Mouse (Mus musculus) brain, embryonic 14.5 days (tissue): Measurements from ENCODE around the gene Eln. TPM values are rescaled to one million over a fixed set of nuclear protein-coding genes. Genes with fewer than 3 reads are reported as not detected.

ENCODE experiments used
- DNase-seq: peaks from one replicate; pipeline ENCODE4 v3.0.0-alpha.2; 2011; ENCODE audit warnings: low read depth
- CTCF ChIP-seq: fragments of 200-500 bp; IDR thresholded peaks from 2 replicates; pipeline ENCODE4 v1.5.1; 2012; ENCODE audit warnings: inconsistent platforms, mild to moderate bottlenecking, moderate library complexity, borderline replicate concordance; ENCODE audit not compliant: insufficient read depth, insufficient read length; ENCODE audit errors: extremely low read depth
- POLR2A ChIP-seq: fragments of 200-500 bp; IDR thresholded peaks from 2 replicates; pipeline ENCODE4 v1.6.1; 2012; ENCODE audit warnings: mild to moderate bottlenecking, inconsistent platforms, borderline replicate concordance; ENCODE audit not compliant: poor library complexity, insufficient read depth, insufficient read length, severe bottlenecking; ENCODE audit errors: extremely low read depth
- polyA plus RNA-seq: library from polyadenylated mRNA; depleted of rRNA; stranded (reverse); fragments of >200 nt; gene quantifications from 2 replicates; pipeline ENCODE4 v1.2.3, GENCODE M21; 2012

Eln gene
- polyA plus RNA-seq, 1 experiment = 29.1 TPM

GRCm38 (mm10) chr5:134740501-134741341 lies 6.4 kb downstream of the Eln start:
- no peak for DNase-seq
- TF ChIP-seq POLR2A (no peak), CTCF (no peak)

DNA sequence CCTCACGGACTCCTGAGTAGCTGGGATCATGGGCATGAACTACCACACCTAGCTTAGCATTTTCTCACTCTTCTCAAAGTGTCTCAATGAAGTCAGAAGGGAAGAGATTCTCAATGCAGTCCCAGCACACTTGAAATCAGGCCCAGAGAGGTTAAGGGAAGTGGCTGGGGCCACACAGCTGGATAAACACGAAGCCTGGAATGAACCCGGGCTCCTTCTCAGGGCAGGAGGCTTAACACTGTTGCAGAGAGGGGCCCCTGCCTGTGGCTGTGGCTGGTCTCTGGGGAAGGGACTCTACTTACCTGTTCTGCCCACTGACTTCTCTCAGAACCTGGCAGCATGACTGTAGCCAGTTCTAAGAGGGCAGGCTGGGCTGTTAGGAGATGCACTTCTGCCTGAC lies 7.2 kb downstream of the Eln start:
- TF ChIP-seq POLR2A (no peak), CTCF (no peak)
- DNase-seq = no peak

DNA sequence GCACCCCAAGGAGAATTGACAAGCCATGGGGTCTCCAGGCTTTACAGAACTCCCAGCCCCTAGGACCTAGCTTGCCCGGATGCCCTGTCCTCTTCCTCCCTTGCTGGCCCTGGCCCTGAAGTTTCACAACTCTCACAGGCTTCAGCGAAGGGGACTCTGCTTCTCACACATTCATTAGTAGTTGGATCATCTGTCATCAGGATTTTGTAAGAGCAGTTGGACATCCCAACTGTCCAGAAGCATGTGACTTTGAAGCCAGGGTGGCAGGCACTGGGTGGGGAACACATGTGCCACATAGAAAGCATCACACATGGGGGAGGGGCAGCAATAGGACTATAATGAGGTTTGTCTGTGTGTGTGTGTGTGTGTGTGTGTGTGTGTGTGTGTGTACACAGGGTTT lies 12.2 kb downstream of the Eln start:
- no peak for DNase-seq
- TF ChIP-seq POLR2A (no peak), CTCF (no peak)

GRCm38 (mm10) chr5:134734072-134734471 lies 13.1 kb downstream of the Eln start:
- DNase-seq = no peak
- TF ChIP-seq POLR2A = no peak
- TF ChIP-seq CTCF = no peak

DNA sequence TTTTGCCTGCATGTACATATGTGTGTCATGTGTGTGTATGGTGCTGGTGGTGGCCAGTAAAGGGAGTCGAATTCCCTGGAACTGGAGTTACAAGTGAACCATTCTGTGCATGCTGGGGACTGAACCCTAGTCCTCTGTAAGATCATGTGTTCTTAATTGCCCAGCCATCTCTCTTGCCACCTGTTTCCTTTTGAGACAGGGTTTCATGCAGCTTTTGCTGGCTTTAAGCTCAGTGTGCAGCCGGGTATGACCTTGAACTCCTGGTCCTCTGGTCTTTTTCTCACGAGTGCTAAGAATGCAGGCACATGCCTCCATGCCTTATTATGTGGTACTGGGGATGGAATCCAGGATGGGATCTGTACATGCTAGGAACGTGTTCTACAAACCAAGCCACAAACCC lies 13.9 kb downstream of the Eln start:
- TF ChIP-seq POLR2A (no peak), CTCF (no peak)
- DNase-seq = no peak

GRCm38 (mm10) chr5:134729124-134729523 lies 18.0 kb downstream of the Eln start:
- DNase-seq = no peak
- TF ChIP-seq CTCF = no peak
- no peak for TF ChIP-seq POLR2A

GRCm38 (mm10) chr5:134728535-134728934 lies 18.6 kb downstream of the Eln start:
- DNase-seq = no peak
- no peak for TF ChIP-seq CTCF
- TF ChIP-seq POLR2A = no peak

GRCm38 (mm10) chr5:134727001-134727639 lies 20.0 kb downstream of the Eln start:
- TF ChIP-seq POLR2A (no peak), CTCF (no peak)
- DNase-seq = no peak

GRCm38 (mm10) chr5:134725299-134725698 lies 21.8 kb downstream of the Eln start:
- TF ChIP-seq POLR2A (no peak), CTCF (no peak)
- no peak for DNase-seq

GRCm38 (mm10) chr5:134720058-134720457 lies 27.1 kb downstream of the Eln start:
- DNase-seq = no peak
- TF ChIP-seq CTCF (no peak), POLR2A (no peak)

DNA sequence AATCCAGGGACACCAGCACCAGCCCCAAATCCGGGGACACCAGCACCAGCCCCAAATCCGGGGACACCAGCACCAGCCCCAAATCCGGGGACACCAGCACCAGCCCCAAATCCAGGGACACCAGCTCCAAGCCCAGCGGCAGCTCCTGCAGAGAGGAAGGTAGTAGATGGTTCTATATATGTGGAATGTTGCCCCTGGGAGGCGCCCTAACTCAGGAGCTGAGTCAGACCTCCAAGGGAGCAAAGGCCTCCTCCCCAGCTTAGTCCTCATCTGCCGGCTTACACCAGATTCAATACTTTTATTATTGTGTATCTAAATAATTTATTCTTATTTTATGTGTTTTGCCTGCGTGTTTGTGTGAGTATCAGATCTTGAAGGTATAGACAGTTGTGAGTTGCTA lies 36.0 kb downstream of the Eln start:
- no peak for DNase-seq
- TF ChIP-seq POLR2A (no peak), CTCF (no peak)

DNA sequence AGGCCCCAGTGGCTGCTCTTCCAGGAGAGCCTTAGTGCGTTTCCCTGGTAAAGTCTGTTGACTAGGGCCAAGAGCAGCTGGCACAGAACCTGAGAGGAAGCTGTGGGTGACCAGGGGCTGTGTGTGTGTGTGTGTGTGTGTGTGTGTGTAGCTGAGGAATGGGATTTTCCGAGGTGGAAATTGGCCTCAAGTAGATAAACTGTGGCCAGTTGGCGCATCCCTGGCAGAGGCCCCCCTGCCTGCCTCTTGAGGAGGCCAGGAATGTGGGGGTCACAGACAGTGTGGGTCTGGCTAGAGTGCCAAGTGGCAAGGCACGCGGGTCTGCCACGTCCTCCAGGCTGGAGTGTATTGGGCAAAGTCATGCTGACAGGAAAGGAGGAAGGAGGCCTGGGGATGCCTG lies 37.8 kb downstream of the Eln start:
- no peak for DNase-seq
- TF ChIP-seq POLR2A (no peak), CTCF (no peak)
